Mouse (Mus musculus): ENCODE results near the gene Fam217b.

DNA sequence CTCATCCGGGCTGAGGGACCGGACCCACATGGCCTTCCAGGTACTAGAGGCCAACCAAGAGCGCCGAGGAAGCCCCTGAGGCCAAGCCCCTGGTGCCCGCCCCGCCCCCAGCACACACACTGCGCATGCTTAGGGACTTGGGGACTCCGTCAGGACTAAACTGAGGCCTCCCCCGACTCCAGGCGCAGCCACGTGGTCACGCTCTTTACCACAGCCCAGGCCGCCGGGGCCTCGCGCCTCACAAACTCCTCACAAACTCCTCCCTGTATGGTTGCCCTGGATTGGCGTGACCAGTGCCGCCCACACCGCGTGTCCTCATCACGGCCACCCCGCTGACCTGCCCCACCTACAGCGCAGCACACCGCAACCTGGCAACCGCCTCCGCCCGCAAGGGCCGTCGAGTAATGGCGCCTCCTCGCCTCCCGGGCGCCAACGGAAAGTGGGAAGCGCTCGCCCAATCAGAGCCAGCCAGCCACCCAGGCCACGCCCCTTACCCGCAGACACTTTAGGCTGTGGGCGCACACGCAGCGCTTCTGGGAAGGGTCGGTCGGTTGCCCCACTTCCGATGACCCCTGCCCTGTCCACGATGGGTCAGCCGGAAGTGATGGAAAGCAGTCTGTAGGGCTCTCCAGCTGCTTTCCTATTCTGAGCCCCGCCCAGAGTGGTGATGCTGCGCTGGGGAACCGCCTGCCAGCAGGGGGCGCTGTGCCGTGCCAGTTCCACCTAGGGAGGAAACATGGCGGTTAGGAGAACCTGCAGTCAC is 7.1 kb upstream of the Fam217b start, which contains the start of gene Sycp2:
- TF ChIP-seq CTCF (IDR thresholded peaks at IDR 0.05) = peak; percentile 44
- no peak for TF ChIP-seq EP300 (IDR thresholded peaks at IDR 0.05)
